Comparison of ENCODE assay signal across 8 mouse cellular contexts in the genomic region with DNA sequence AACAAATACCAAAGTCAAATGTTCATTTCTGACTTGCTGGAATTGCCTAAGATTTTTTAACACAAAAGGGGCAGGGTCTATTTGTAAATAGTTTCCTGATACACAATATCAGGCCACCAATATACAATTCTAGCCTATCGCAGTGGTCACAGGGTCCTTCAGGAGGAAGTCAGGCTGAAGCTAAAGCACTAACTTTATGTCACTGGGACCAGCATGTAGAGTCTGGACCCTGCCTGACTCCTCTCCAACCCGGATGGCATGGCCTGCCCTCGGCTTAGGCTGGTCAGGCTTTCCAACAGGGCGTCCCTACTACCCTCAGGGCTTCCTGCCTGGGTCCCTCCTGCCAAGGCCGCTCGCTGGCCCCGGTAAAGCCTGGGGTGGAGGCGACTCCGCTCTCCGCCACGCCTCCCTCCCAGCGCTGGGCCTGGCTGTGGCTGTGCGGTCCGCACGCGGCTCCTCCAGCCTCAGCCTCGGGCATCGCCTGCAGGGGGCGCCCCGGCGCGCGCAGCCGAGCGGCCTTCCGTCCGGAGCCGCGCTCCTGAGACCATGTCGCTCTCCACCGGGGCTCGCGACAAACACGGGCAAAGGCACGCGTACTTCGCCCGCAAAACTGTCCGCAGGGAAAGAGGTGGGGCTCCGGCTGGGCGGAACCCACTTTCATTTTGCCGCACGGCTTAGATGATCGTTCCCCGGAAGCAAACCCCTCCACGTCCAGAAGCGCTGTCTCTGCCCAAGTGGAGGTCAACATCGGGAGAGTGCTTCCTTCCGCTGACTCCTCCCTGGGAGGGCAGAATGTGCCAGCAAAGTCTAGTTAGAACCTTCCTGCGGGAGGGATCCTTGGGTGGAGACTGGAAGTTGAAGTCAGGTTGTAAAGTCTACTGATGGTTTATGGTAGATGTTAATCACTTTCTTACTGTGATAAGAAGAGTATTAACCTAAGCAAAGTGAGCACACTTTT. TPM values are rescaled to one million over a fixed set of nuclear protein-coding genes. Genes with fewer than 3 reads are reported as not detected.
A peak's percentile ranks its signal among the peaks of the same experiment; 100 is the strongest.
DNase-seq lines count a peak whose midpoint lies in the region; ATAC-seq lines count a peak whose summit lies in the region.
"Not testable (repeated sequence)": the region's sequence is repeated elsewhere in the genome, so short reads cannot be mapped to it uniquely, and the experiment has no call there.

No protein-coding gene starts in this region.

- ATAC-seq in hindbrain, embryonic 14.5 days (ENCODE audit: low FRiP score): peak; percentile 93

- 0 out of 2 replicates have a peak overlapping the region, but pooled peaks have one; percentile 43 for H3K27ac ChIP-seq in hindbrain, embryonic 14.5 days

- H3K4me1 ChIP-seq in hindbrain, embryonic 14.5 days (replicated peaks; ENCODE audit: control insufficient read depth, insufficient read depth, low read length): not testable (repeated sequence)

- H3K9ac ChIP-seq in hindbrain, embryonic 14.5 days: peak overlapping the region; percentile 61

- not testable (repeated sequence) for H3K27me3 ChIP-seq in hindbrain, embryonic 14.5 days (ENCODE audit: control insufficient read depth, insufficient read depth, low read length)

- peak; percentile 79 for DNase-seq in T-cell, adult 2 months (ENCODE audit: low spot score)
- DNase-seq in cerebellum, postnatal 25 days: peak; percentile 90
- peak; percentile 57 to 61 for DNase-seq in frontal cortex, postnatal 25 days (ENCODE audit: low spot score in 2 of 2)
- peak; percentile 62 for DNase-seq in hindbrain, embryonic 14.5 days (ENCODE audit: low spot score)
- peak; percentile 84 to 87 for DNase-seq in layer of hippocampus, postnatal 36 days
- peak; percentile 90 for DNase-seq in lung, postnatal 25 days (ENCODE audit: low spot score)
- DNase-seq in retina, embryonic 14.5 days (ENCODE audit: low spot score): peak; percentile 79
- peak; percentile 79 to 82 for DNase-seq in thymus, postnatal 36 days

- peak overlapping the region; percentile 39 for H3K4me3 ChIP-seq in hindbrain, embryonic 14.5 days (replicated peaks; ENCODE audit: low read length)

- H3K4me2 ChIP-seq in hindbrain, embryonic 14.5 days (replicated peaks): peak overlapping the region; percentile 68

- H3K9me3 ChIP-seq in hindbrain, embryonic 14.5 days (ENCODE audit: control insufficient read depth, low read length): not testable (repeated sequence)

- peaks cover 16% of the 10 kb centered on the region for H3K36me3 ChIP-seq in hindbrain, embryonic 14.5 days (replicated peaks; ENCODE audit: control insufficient read depth, insufficient read depth)

- 2% methylated on average over 37 of the region's 50 CpGs for WGBS in hindbrain, embryonic 14.5 days

RNA-seq across cellular contexts. Expression of gene Nat8f1, which starts 21.3 kb away (rescaled TPM):
- polyA plus RNA-seq in hindbrain, embryonic 14.5 days (2014; fragmentation: Nextera tagmentation; extraction: Ambion mirVana): 14.6 and 17.9 TPM in 2 replicates
- 10 to 100 TPM; 29.1 to 32.0 TPM for total RNA-seq in layer of hippocampus, postnatal 36 days (2021)

RNA-seq across cellular contexts. Expression of gene Dusp11, which starts 24.7 kb away (rescaled TPM):
- 52.5 and 56.7 TPM in 2 replicates for polyA plus RNA-seq in hindbrain, embryonic 14.5 days (2014; fragmentation: Nextera tagmentation; extraction: Ambion mirVana)
- 100 to 1,000 TPM in 1 of 2 experiments, 10 to 100 TPM in 1; 87.0 to 106 TPM for total RNA-seq in layer of hippocampus, postnatal 36 days (2021)

RNA-seq across cellular contexts. Expression of gene Tprkb, which starts 25.1 kb away (rescaled TPM):
- 43.5 and 49.2 TPM in 2 replicates for polyA plus RNA-seq in hindbrain, embryonic 14.5 days (2014; fragmentation: Nextera tagmentation; extraction: Ambion mirVana)
- total RNA-seq in layer of hippocampus, postnatal 36 days (2021): 10 to 100 TPM; 77.8 to 88.5 TPM

RNA-seq across cellular contexts. Expression of gene Nat8f4, which starts 32.1 kb away (rescaled TPM):
- 6.2 and 6.6 TPM in 2 replicates for polyA plus RNA-seq in hindbrain, embryonic 14.5 days (2014; fragmentation: Nextera tagmentation; extraction: Ambion mirVana)
- 1 to 10 TPM; 6.9 to 8.0 TPM for total RNA-seq in layer of hippocampus, postnatal 36 days (2021)

Comparison
In these comparisons a context has a peak if more than half of its experiments do, and no peak if none do; other contexts are left out.
1. Peak in every context shown above with its lines: DNase-seq, ATAC-seq, H3K4me3 ChIP-seq and H3K27ac ChIP-seq.